Mouse (Mus musculus) CH12.LX (cell line): ENCODE measurements around the gene Fam207a. TPM values are rescaled to one million over a fixed set of nuclear protein-coding genes. Genes with fewer than 3 reads are reported as not detected.

ENCODE experiments used
- DNase-seq: peaks from one replicate; pipeline ENCODE4 v3.0.0-alpha.2; 2013; ENCODE audit errors: extremely low read depth
- H3K27ac ChIP-seq: 2 replicates; pipeline ENCODE4 v1.5.1; 2012; ENCODE audit warnings: low read depth, mild to moderate bottlenecking, control low read depth, moderate library complexity; ENCODE audit not compliant: insufficient read depth
- H3K27me3 ChIP-seq: replicated peaks from 2 replicates; pipeline ENCODE3; 2012; ENCODE audit warnings: inconsistent platforms
- H3K36me3 ChIP-seq, 2 experiments: replicated peaks in 1 of 2; 2 replicates each; pipeline versions ENCODE3 to v1.6.1; 2012; ENCODE audit warnings: inconsistent platforms in 1 of 2, low read length in 1 of 2, mild to moderate bottlenecking in 1 of 2, mixed read lengths in 1 of 2, moderate library complexity in 1 of 2; ENCODE audit not compliant: control insufficient read depth in 1 of 2, insufficient read depth in 1 of 2
- H3K4me1 ChIP-seq, 2 experiments: 2 replicates each; pipeline ENCODE4 v1.6.1; 2012; ENCODE audit warnings: inconsistent platforms in 1 of 2, moderate library complexity in 1 of 2; ENCODE audit not compliant: insufficient read depth in 2 of 2, control insufficient read depth in 1 of 2
- H3K4me2 ChIP-seq: 2 replicates; pipeline ENCODE4 v1.6.1; 2012; ENCODE audit warnings: low read depth, mild to moderate bottlenecking, control low read depth; ENCODE audit not compliant: poor library complexity, insufficient read depth, severe bottlenecking
- H3K4me3 ChIP-seq, 3 experiments: fragments of 150-350 bp in 1 of 3; sonication (generic) in 1 of 3; replicated peaks in 1 of 3; 2 replicates each; pipeline versions ENCODE3 to v1.5.1; 2011 to 2012; ENCODE audit warnings: low read depth in 2 of 3, low read length in 2 of 3, mild to moderate bottlenecking in 2 of 3, moderate library complexity in 2 of 3, control low read depth in 1 of 3, improper control_type of control experiment in 1 of 3, inconsistent platforms in 1 of 3, mixed read lengths in 1 of 3; ENCODE audit not compliant: poor library complexity in 1 of 3
- H3K79me2 ChIP-seq: replicated peaks from 2 replicates; pipeline ENCODE4 v1.6.1; 2012; ENCODE audit warnings: mild to moderate bottlenecking, moderate library complexity; ENCODE audit not compliant: control insufficient read depth, poor library complexity, insufficient read depth, severe bottlenecking; ENCODE audit errors: extremely low read depth
- H3K9ac ChIP-seq: 2 replicates; pipeline ENCODE4 v1.6.1; 2012; ENCODE audit warnings: low read depth, mild to moderate bottlenecking, control low read depth, moderate library complexity; ENCODE audit not compliant: insufficient read depth
- H3K9me3 ChIP-seq: replicated peaks from 2 replicates; pipeline ENCODE3; 2012; ENCODE audit warnings: low read length, inconsistent platforms, mixed read lengths
- CTCF ChIP-seq, 2 experiments: IDR thresholded peaks in 1 of 2; conservative IDR thresholded peaks in 1 of 2; 2 replicates each; pipeline ENCODE4 v1.5.1; 2011 to 2012; ENCODE audit warnings: low read depth in 2 of 2, low read length in 2 of 2, improper control_type of control experiment in 1 of 2, inconsistent platforms in 1 of 2, mild to moderate bottlenecking in 1 of 2, moderate library complexity in 1 of 2
- ELF1 ChIP-seq: IDR thresholded peaks from 2 replicates; pipeline ENCODE4 v1.6.1; 2014; ENCODE audit warnings: low read depth, mild to moderate bottlenecking, inconsistent platforms, low read length, improper control_type of control experiment
- ETS1 ChIP-seq: conservative IDR thresholded peaks from 2 replicates; pipeline ENCODE4 v1.6.1; 2012; ENCODE audit warnings: low read depth, mild to moderate bottlenecking, inconsistent platforms, low read length, improper control_type of control experiment, moderate library complexity
- GABPA ChIP-seq: IDR thresholded peaks from 2 replicates; pipeline ENCODE4 v1.6.1; 2012; ENCODE audit warnings: low read depth, low read length, improper control_type of control experiment, inconsistent platforms; ENCODE audit not compliant: insufficient replicate concordance
- HCFC1 ChIP-seq: IDR thresholded peaks from 2 replicates; pipeline ENCODE4 v1.6.1; 2012; ENCODE audit warnings: low read depth, mild to moderate bottlenecking, inconsistent platforms, low read length, improper control_type of control experiment
- IRF4 ChIP-seq: IDR thresholded peaks from 2 replicates; pipeline ENCODE4 v1.6.1; 2014; ENCODE audit warnings: low read depth, mild to moderate bottlenecking, inconsistent platforms, low read length, improper control_type of control experiment
- JUND ChIP-seq: conservative IDR thresholded peaks from 2 replicates; pipeline ENCODE4 v1.6.1; 2011; ENCODE audit warnings: low read depth, low read length, improper control_type of control experiment
- KAT2A ChIP-seq: IDR thresholded peaks from 2 replicates; pipeline ENCODE4 v1.6.1; 2012; ENCODE audit warnings: low read length, improper control_type of control experiment, inconsistent platforms; ENCODE audit not compliant: insufficient replicate concordance
- MAFK ChIP-seq: IDR thresholded peaks from 2 replicates; pipeline ENCODE4 v1.6.1; 2011; ENCODE audit warnings: low read length, improper control_type of control experiment; ENCODE audit not compliant: insufficient replicate concordance
- MAZ ChIP-seq: IDR thresholded peaks from 2 replicates; pipeline ENCODE4 v1.6.1; 2012; ENCODE audit warnings: low read depth, mild to moderate bottlenecking, inconsistent platforms, low read length, improper control_type of control experiment, moderate library complexity
- MXI1 ChIP-seq: IDR thresholded peaks from 2 replicates; pipeline ENCODE4 v1.6.1; 2011; ENCODE audit warnings: mild to moderate bottlenecking, low read depth, low read length, improper control_type of control experiment
- PAX5 ChIP-seq: IDR thresholded peaks from 2 replicates; pipeline ENCODE4 v1.6.1; 2012; ENCODE audit warnings: low read length, inconsistent platforms, mixed read lengths
- POLR2A ChIP-seq: IDR thresholded peaks from 2 replicates; pipeline ENCODE4 v1.6.1; 2011; ENCODE audit warnings: low read depth, mild to moderate bottlenecking, improper control_type of control experiment, low read length
- RAD21 ChIP-seq: IDR thresholded peaks from 2 replicates; pipeline ENCODE4 v1.6.1; 2011; ENCODE audit warnings: low read depth, mild to moderate bottlenecking, low read length, improper control_type of control experiment, moderate library complexity
- SMC3 ChIP-seq: IDR thresholded peaks from 2 replicates; pipeline ENCODE4 v1.6.1; 2011; ENCODE audit warnings: low read depth, low read length, improper control_type of control experiment
- USF1 ChIP-seq: IDR thresholded peaks from 2 replicates; pipeline ENCODE4 v1.6.1; 2014; ENCODE audit warnings: low read depth, mild to moderate bottlenecking, inconsistent platforms, low read length, improper control_type of control experiment
- dilution Hi-C: fragments of 300-500 bp; cut with MboI; formaldehyde crosslinking; loops from 2 replicates; pipeline ENCODE4 v1.14.3; 2020; ENCODE audit warnings: low sequenced_read_pairs; ENCODE audit not compliant: extremely low pct_unique_long_range_greater_than_20kb, extremely low pct_ligation_motif_present
- in situ Hi-C: fragments of 300-500 bp; cut with MboI; formaldehyde crosslinking; loops from 3 replicates; pipeline ENCODE4 v1.14.3; 2019; ENCODE audit warnings: low sequenced_read_pairs, low pct_ligation_motif_present, low pct_unique_long_range_greater_than_20kb, mixed read lengths
- polyA plus RNA-seq: library from polyadenylated mRNA; unstranded; fragments of >175 nt; gene quantifications from 2 replicates; pipeline ENCODE4 v1.2.1, GENCODE M21; 2012; ENCODE audit warnings: low read depth; ENCODE audit not compliant: insufficient read length
- total RNA-seq, 2 experiments: library from RNA; depleted of rRNA; stranded (reverse); fragments of 300-350 nt in 1 of 2; fragments of >200 nt in 1 of 2; gene quantifications; 2 replicates each; pipeline ENCODE4 v1.2.3; 2012 to 2014

Fam207a gene
- total and polyA plus RNA-seq, 3 experiments = 43.1 to 65.4 (median 46.1) TPM

DNA sequence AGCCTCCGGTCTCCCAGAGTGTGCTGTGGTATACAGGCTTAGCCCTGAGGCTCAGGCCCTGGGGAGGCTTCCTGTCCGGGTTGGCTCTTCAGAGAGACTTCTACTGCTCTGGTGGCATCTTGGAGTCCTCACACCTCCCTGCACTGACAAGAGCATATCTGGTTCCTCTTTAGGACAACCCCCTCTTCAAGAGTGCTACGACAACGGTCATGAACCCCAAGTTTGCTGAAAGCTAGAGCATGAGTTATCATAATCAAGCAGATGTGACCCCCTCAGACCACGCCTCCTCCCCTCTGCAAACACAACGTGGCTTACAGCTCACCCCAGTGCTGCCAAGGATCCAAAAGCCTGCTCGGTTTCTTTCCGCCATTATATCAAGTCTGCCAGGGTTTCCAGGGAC lies 49.4 kb upstream of the Fam207a start:
- H3K4me1 ChIP-seq = peaks cover 0 to 10% of the 10 kb centered on the region in 2 experiments; a peak in 2 of 4 replicates

DNA sequence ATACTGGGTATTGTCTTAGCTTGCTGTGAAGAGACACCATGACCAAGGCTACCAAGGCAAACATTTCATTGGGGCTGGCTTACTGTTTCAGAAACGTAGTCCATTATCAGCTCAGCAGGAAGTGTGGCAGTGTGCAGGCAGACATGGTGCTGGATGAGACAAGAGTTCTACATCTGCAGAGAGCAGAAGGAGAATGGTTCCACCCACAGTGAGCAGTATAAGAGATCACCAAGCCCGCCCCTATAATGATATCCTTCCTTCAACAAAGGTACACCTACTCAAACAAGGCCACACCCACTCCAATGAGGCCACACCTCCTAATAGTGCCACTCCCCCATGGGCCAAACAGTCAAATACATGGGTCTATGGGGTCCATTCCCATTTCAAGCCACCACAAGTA lies 45.9 kb upstream of the Fam207a start:
- in situ Hi-C loops = no loop called here
- no peak overlapping the region for H3K27ac ChIP-seq
- TF ChIP-seq ELF1 = no peak
- TF ChIP-seq USF1 = no peak
- TF ChIP-seq GABPA = no peak
- no peak for TF ChIP-seq ETS1
- TF ChIP-seq, all 38 proteins: peak for 0
- no peak overlapping the region for H3K4me2 ChIP-seq
- no peaks in the 10 kb centered on the region for H3K79me2 ChIP-seq
- H3K36me3 ChIP-seq = peaks cover 74 to 95% of the 10 kb centered on the region in 2 experiments
- DNase-seq = no peak
- H3K4me1 ChIP-seq = peaks cover 0 to 9% of the 10 kb centered on the region in 2 experiments; a peak in 1 of 4 replicates
- H3K9me3 ChIP-seq = no peaks in the 10 kb centered on the region
- H3K27me3 ChIP-seq = no peaks in the 10 kb centered on the region
- no peak overlapping the region for H3K9ac ChIP-seq
- no peak overlapping the region for H3K4me3 ChIP-seq
- dilution Hi-C loops = no loop called here

More for the DNA sequence above, 49.4 kb upstream of the Fam207a start:
- DNase-seq = no peak
- in situ Hi-C loops = no loop called here
- H3K27me3 ChIP-seq = no peaks in the 10 kb centered on the region
- H3K9me3 ChIP-seq = no peaks in the 10 kb centered on the region
- dilution Hi-C loops = no loop called here
- H3K9ac ChIP-seq = no peak overlapping the region
- no peaks in the 10 kb centered on the region for H3K79me2 ChIP-seq
- H3K4me3 ChIP-seq = no peak overlapping the region
- H3K36me3 ChIP-seq = peaks cover 50 to 70% of the 10 kb centered on the region in 2 experiments
- H3K4me2 ChIP-seq = no peak overlapping the region
- no peak for TF ChIP-seq SMC3
- TF ChIP-seq PAX5 = no peak
- no peak for TF ChIP-seq KAT2A
- TF ChIP-seq IRF4 = no peak
- TF ChIP-seq GABPA = no peak
- TF ChIP-seq HCFC1 = no peak
- TF ChIP-seq POLR2A = no peak
- no peak for TF ChIP-seq CTCF (conservative IDR thresholded peaks at IDR 0.05 in 1 of 2, IDR thresholded peaks at IDR 0.05 in 1 of 2; ENCODE audit: low read depth in 2 of 2, low read length in 2 of 2)
- no peak for TF ChIP-seq MAFK
- TF ChIP-seq JUND = no peak
- no peak for TF ChIP-seq MAZ
- no peak for TF ChIP-seq MXI1
- no peak for TF ChIP-seq ELF1
- TF ChIP-seq RAD21 = no peak
- TF ChIP-seq, all 38 proteins: peak for 0
- no peak overlapping the region for H3K27ac ChIP-seq
